Mouse (Mus musculus) inflammation-experienced regulatory T-cells, adult 6 months (primary cell): ENCODE measurements around the gene Naip5. TPM values are rescaled to one million over a fixed set of nuclear protein-coding genes. Genes with fewer than 3 reads are reported as not detected.
"Not testable (repeated sequence)": the region's sequence is repeated elsewhere in the genome, so short reads cannot be mapped to it uniquely, and the experiment has no call there.

Experiments used
- ATAC-seq: one replicate; pipeline ENCODE4 v1.8.0; 2017
- polyA plus RNA-seq, 3 experiments: library from polyadenylated mRNA; unstranded; fragments of 100-300 nt; shearing (Covaris generic); gene quantifications; one replicate each; pipeline ENCODE4 v1.2.1; 2017

The Naip5 gene
- 10 to 100 TPM in 2 of 3 experiments, 1 to 10 TPM in 1; 6.1 to 21.5 (median 11.3) TPM for polyA plus RNA-seq

- not testable (repeated sequence) for ATAC-seq
Observed at GRCm38 (mm10) chr13:100246223-100246622, at the start of gene Naip5. Gene Naip5, minus strand, starts transcription at chr13:100246323.

- ATAC-seq: no peak
Observed at GRCm38 (mm10) chr13:100284611-100285010, 38.5 kb upstream of the Naip5 start.

GRCm38 (mm10) chr13:100271474-100272132, 25.5 kb upstream of the Naip5 start:
- ATAC-seq: not testable (repeated sequence)

GRCm38 (mm10) chr13:100256996-100257395, 10.9 kb upstream of the Naip5 start:
- not testable (repeated sequence) for ATAC-seq

GRCm38 (mm10) chr13:100255925-100256324, 9.8 kb upstream of the Naip5 start:
- not testable (repeated sequence) for ATAC-seq

- peak; percentile 82 for ATAC-seq
Observed at GRCm38 (mm10) chr13:100251897-100252296, 5.8 kb upstream of the Naip5 start.

GRCm38 (mm10) chr13:100246896-100247519, 885 bp upstream of the Naip5 start:
- ATAC-seq: peak; percentile 82

- no peak for ATAC-seq
Observed at GRCm38 (mm10) chr13:100243702-100244101, 2.4 kb downstream of the Naip5 start.

- ATAC-seq: not testable (repeated sequence)
Observed at GRCm38 (mm10) chr13:100213683-100214082, 32.4 kb downstream of the Naip5 start.

GRCm38 (mm10) chr13:100210540-100210939, 35.6 kb downstream of the Naip5 start:
- no peak for ATAC-seq

GRCm38 (mm10) chr13:100203319-100203718, 42.8 kb downstream of the Naip5 start:
- no peak for ATAC-seq

GRCm38 (mm10) chr13:100201659-100202333, 44.3 kb downstream of the Naip5 start, which contains the start of gene Naip2:
Gene Naip2, minus strand, starts transcription at chr13:100202092.
- ATAC-seq: peak; percentile 92

GRCm38 (mm10) chr13:100200778-100201177, 45.3 kb downstream of the Naip5 start:
- ATAC-seq: no peak

GRCm38 (mm10) chr13:100195421-100195820, 50.7 kb downstream of the Naip5 start:
- no peak for ATAC-seq

GRCm38 (mm10) chr13:100183111-100183510, 63.0 kb downstream of the Naip5 start:
- not testable (repeated sequence) for ATAC-seq

GRCm38 (mm10) chr13:100174360-100174759, 71.8 kb downstream of the Naip5 start:
- ATAC-seq: not testable (repeated sequence)

- not testable (repeated sequence) for ATAC-seq
Observed at GRCm38 (mm10) chr13:100166378-100166777, 79.7 kb downstream of the Naip5 start.

- not testable (repeated sequence) for ATAC-seq
Observed at GRCm38 (mm10) chr13:100162467-100162866, 83.7 kb downstream of the Naip5 start.

Other genes with a start within 250 kb of the Naip5 start
- gene Mccc2, start 230.7 kb downstream of the Naip5 start, polyA plus RNA-seq: 10 to 100 TPM; 10.1 to 16.4 (median 13.5) TPM
- 10 to 100 TPM; 16.5 to 26.2 (median 20.5) TPM for gene Bdp1, start 142.3 kb downstream of the Naip5 start, polyA plus RNA-seq
- 1 to 10 TPM; 4.0 to 5.4 (median 4.7) TPM for gene Serf1, start 138.3 kb downstream of the Naip5 start, polyA plus RNA-seq
- 10 to 100 TPM; 28.5 to 34.4 (median 30.8) TPM for gene Smn1, start 121.5 kb downstream of the Naip5 start, polyA plus RNA-seq
- gene Naip2, start 44.2 kb downstream of the Naip5 start, polyA plus RNA-seq: 10 to 100 TPM; 12.4 to 12.5 (median 12.4) TPM
- 1 to 10 TPM; 5.0 to 6.6 (median 5.1) TPM for gene Naip6, start 71.4 kb upstream of the Naip5 start, polyA plus RNA-seq
- gene Naip1, start 206.5 kb upstream of the Naip5 start, polyA plus RNA-seq: not detected
- gene Gtf2h2, start 246.3 kb upstream of the Naip5 start, polyA plus RNA-seq: 10 to 100 TPM; 49.8 to 55.7 (median 55.5) TPM